Mouse (Mus musculus): ENCODE measurements around the gene Ehd3. TPM values are rescaled to one million over a fixed set of nuclear protein-coding genes. Genes with fewer than 3 reads are reported as not detected.
A peak's percentile ranks its signal among the peaks of the same experiment; 100 is the strongest.

The Ehd3 gene
- polyA plus RNA-seq (2015; fragmentation: Nextera tagmentation; extraction: Ambion mirVana): 22.0 and 25.5 TPM in 2 replicates

- no peak for ATAC-seq
- H3K9me3 ChIP-seq (replicated peaks; ENCODE audit: control insufficient read depth, low read length, poor library complexity, severe bottlenecking): no peaks in the 10 kb centered on the region
- 88% methylated on average over 5 of the region's 5 CpGs for WGBS
Measured at GRCm38 (mm10) chr17:73803521-73804184, at the start of gene Ehd3. Gene Ehd3, plus strand, starts transcription at chr17:73804134.

GRCm38 (mm10) chr17:73770964-73771363 is 33.0 kb upstream of the Ehd3 start:
- 23% methylated on average over 8 of the region's 8 CpGs for WGBS
- Histone ChIP-seq H3K4me3 (ENCODE audit: low read depth, low read length) (no peak overlapping the region), H3K4me1 (ENCODE audit: control insufficient read depth, insufficient read depth, low read length) (0 out of 2 replicates have a peak, but pooled peaks cover 2% of the 10 kb centered on the region), H3K9ac (ENCODE audit: low read depth, low read length) (no peak overlapping the region), H3K9me3 (replicated peaks; ENCODE audit: control insufficient read depth, low read length, poor library complexity, severe bottlenecking) (no peaks in the 10 kb centered on the region), H3K27me3 (ENCODE audit: control insufficient read depth, insufficient read depth, low read depth, low read length) (no peaks in the 10 kb centered on the region), H3K4me2 (ENCODE audit: low read length) (no peak overlapping the region), H3K27ac (ENCODE audit: low read length) (no peak overlapping the region), H3K36me3 (ENCODE audit: control insufficient read depth, insufficient read depth, low read length) (no peaks in the 10 kb centered on the region)
- peak; percentile 71; the same call in 1 of the 2 replicates for ATAC-seq

More at GRCm38 (mm10) chr17:73803521-73804184, at the start of gene Ehd3:
- H3K9ac ChIP-seq (ENCODE audit: low read depth, low read length): peak within 1 kb of the TSS; percentile 87
- peak within 1 kb of the TSS; percentile 64 for H3K4me2 ChIP-seq (ENCODE audit: low read length)
- no peaks in the 10 kb centered on the region for H3K36me3 ChIP-seq (ENCODE audit: control insufficient read depth, insufficient read depth, low read length)
- peaks cover 10% of the 10 kb centered on the region; the same call in 1 of the 2 replicates for H3K4me1 ChIP-seq (ENCODE audit: control insufficient read depth, insufficient read depth, low read length)
- peak within 1 kb of the TSS; percentile 91 for H3K27ac ChIP-seq (ENCODE audit: low read length)
- H3K27me3 ChIP-seq (ENCODE audit: control insufficient read depth, insufficient read depth, low read depth, low read length): no peaks in the 10 kb centered on the region
- peak within 1 kb of the TSS; percentile 75 for H3K4me3 ChIP-seq (ENCODE audit: low read depth, low read length)

DNA sequence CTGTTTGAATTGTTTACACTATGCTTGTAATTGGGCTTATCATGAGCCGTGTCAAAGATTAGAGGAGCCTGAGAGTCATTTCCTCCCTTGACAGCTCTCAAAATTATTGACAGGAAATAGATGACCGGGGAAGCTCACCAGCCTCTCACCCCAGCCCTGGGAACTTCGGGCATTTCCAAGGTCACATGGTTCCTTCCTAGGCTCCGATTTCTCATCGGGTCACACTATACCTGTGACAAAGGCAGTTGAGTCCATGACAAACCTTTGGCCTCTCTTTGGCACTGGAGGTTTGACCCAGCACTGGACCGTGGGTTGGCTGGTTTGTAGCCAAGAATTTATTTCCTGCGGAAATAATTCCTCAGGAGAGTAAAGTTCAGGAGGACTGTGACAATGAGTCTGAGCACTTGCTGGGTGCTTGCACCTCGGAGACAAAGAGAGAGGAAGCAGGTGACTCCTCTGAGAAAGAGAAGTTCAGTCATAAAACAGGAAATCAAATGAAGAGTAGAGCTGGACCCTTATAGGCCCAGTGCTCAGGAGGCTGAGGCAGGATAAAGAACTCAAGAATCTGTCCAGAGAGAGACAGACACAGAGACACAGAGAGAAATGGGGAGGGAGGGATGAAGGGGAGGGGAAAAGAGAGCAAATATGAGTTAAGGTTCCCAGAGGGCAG is 17.2 kb upstream of the Ehd3 start:
- ATAC-seq: no peak
- H3K9ac ChIP-seq (ENCODE audit: low read depth, low read length): no peak overlapping the region
- H3K9me3 ChIP-seq (replicated peaks; ENCODE audit: control insufficient read depth, low read length, poor library complexity, severe bottlenecking): no peaks in the 10 kb centered on the region
- H3K27ac ChIP-seq (ENCODE audit: low read length): no peak overlapping the region
- no peak overlapping the region for H3K4me2 ChIP-seq (ENCODE audit: low read length)
- H3K4me1 ChIP-seq (ENCODE audit: control insufficient read depth, insufficient read depth, low read length): peaks cover 6% of the 10 kb centered on the region; the same call in 1 of the 2 replicates
- H3K4me3 ChIP-seq (ENCODE audit: low read depth, low read length): no peak overlapping the region
- H3K27me3 ChIP-seq (ENCODE audit: control insufficient read depth, insufficient read depth, low read depth, low read length): no peaks in the 10 kb centered on the region
- 86% methylated on average over 8 of the region's 8 CpGs for WGBS
- no peaks in the 10 kb centered on the region for H3K36me3 ChIP-seq (ENCODE audit: control insufficient read depth, insufficient read depth, low read length)

DNA sequence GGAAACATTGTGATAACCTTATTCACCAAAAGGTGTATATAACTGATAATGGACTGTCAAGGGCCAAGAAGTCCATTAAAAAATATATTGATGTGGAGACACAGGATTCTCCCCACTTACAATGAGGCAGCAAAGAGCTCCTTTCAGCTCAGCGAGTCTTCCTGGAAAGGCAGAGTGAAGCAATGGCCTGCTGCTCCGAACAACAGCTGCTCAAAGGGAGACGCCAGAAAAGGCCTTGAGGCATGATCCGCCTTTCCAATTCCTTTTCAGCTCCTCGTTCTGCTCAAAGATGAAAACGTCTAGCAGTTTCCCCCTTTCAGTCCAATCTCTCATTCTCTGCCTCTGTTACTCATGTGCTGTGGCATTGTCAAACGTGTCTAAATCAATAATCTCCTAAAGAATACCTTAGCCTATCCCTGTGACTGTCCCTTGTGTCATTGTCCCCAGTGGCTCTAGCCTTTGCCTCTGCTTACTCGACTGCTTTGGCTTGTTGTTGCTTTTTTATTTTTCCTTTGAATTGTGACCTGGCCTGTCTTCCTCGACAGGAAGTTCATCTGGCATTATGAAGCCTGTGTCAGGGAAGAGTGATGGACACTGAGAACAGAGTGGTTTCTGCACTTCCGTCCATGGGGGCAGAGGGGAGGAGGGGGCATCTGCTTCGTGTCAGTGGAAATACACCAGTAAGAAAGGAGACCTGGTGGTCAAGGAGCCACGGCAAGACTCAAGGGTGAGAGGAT is 13.5 kb upstream of the Ehd3 start:
- no peak overlapping the region for H3K4me2 ChIP-seq (ENCODE audit: low read length)
- H3K9me3 ChIP-seq (replicated peaks; ENCODE audit: control insufficient read depth, low read length, poor library complexity, severe bottlenecking): no peaks in the 10 kb centered on the region
- H3K27me3 ChIP-seq (ENCODE audit: control insufficient read depth, insufficient read depth, low read depth, low read length): no peaks in the 10 kb centered on the region
- H3K9ac ChIP-seq (ENCODE audit: low read depth, low read length): peak overlapping the region; percentile 31; the same call in 1 of the 2 replicates
- peak overlapping the region; percentile 8 for H3K27ac ChIP-seq (ENCODE audit: low read length)
- ATAC-seq: peak; percentile 48; the same call in 1 of the 2 replicates
- 17% methylated on average over 12 of the region's 12 CpGs for WGBS
- peaks cover 6% of the 10 kb centered on the region; the same call in 1 of the 2 replicates for H3K4me1 ChIP-seq (ENCODE audit: control insufficient read depth, insufficient read depth, low read length)
- H3K36me3 ChIP-seq (ENCODE audit: control insufficient read depth, insufficient read depth, low read length): no peaks in the 10 kb centered on the region
- H3K4me3 ChIP-seq (ENCODE audit: low read depth, low read length): no peak overlapping the region

DNA sequence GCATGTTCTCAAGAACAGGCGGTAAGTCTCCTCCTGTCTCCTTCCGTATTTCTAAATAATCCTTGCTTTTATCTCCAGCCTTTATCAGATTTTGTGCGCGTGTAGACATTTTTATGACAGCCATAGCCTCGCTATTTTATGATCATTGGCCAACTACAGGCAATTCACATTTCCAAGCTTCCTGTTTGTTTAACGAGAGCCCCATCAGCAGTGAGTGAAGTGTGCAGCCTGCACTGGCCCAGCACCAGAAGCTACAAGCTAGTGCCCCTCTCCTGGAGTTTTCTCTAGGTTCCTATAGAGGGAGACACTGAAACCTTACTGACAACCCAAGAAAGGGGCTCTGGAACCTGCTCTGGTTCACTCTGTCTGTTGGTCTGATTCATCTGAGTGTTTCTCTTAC is 7.1 kb upstream of the Ehd3 start:
- H3K9ac ChIP-seq (ENCODE audit: low read depth, low read length): no peak overlapping the region
- H3K36me3 ChIP-seq (ENCODE audit: control insufficient read depth, insufficient read depth, low read length): no peaks in the 10 kb centered on the region
- H3K4me3 ChIP-seq (ENCODE audit: low read depth, low read length): no peak overlapping the region
- H3K4me1 ChIP-seq (ENCODE audit: control insufficient read depth, insufficient read depth, low read length): no peaks in the 10 kb centered on the region
- no peak overlapping the region for H3K27ac ChIP-seq (ENCODE audit: low read length)
- no peak for ATAC-seq
- no peak overlapping the region for H3K4me2 ChIP-seq (ENCODE audit: low read length)
- no peaks in the 10 kb centered on the region for H3K9me3 ChIP-seq (replicated peaks; ENCODE audit: control insufficient read depth, low read length, poor library complexity, severe bottlenecking)
- 82% methylated on average over 6 of the region's 6 CpGs for WGBS
- H3K27me3 ChIP-seq (ENCODE audit: control insufficient read depth, insufficient read depth, low read depth, low read length): no peaks in the 10 kb centered on the region

DNA sequence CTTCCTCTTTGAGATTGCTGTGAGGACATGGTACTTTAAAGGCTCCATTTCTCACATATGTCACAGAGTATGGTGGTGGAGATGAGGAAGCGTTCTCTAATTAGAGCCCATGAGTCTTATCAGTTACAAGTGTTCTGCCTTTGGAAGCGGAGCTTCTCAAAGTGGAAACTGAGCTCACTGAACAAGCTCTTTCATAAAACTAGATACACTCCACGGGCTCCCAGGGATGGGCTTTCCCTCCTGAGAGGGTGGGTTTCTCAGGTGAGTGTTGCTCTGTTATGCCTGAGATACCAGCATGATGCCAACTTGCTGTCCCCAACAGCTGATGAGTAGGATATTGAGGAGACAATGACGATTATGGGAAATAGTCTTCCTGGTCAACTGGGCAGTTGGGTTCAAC is 6.2 kb upstream of the Ehd3 start:
- H3K4me3 ChIP-seq (ENCODE audit: low read depth, low read length): no peak overlapping the region
- H3K9ac ChIP-seq (ENCODE audit: low read depth, low read length): no peak overlapping the region
- ATAC-seq: no peak
- H3K27ac ChIP-seq (ENCODE audit: low read length): no peak overlapping the region
- H3K9me3 ChIP-seq (replicated peaks; ENCODE audit: control insufficient read depth, low read length, poor library complexity, severe bottlenecking): no peaks in the 10 kb centered on the region
- no peaks in the 10 kb centered on the region for H3K36me3 ChIP-seq (ENCODE audit: control insufficient read depth, insufficient read depth, low read length)
- H3K4me1 ChIP-seq (ENCODE audit: control insufficient read depth, insufficient read depth, low read length): no peaks in the 10 kb centered on the region
- WGBS: 87% methylated on average over 4 of the region's 4 CpGs
- H3K4me2 ChIP-seq (ENCODE audit: low read length): no peak overlapping the region
- no peaks in the 10 kb centered on the region for H3K27me3 ChIP-seq (ENCODE audit: control insufficient read depth, insufficient read depth, low read depth, low read length)

DNA sequence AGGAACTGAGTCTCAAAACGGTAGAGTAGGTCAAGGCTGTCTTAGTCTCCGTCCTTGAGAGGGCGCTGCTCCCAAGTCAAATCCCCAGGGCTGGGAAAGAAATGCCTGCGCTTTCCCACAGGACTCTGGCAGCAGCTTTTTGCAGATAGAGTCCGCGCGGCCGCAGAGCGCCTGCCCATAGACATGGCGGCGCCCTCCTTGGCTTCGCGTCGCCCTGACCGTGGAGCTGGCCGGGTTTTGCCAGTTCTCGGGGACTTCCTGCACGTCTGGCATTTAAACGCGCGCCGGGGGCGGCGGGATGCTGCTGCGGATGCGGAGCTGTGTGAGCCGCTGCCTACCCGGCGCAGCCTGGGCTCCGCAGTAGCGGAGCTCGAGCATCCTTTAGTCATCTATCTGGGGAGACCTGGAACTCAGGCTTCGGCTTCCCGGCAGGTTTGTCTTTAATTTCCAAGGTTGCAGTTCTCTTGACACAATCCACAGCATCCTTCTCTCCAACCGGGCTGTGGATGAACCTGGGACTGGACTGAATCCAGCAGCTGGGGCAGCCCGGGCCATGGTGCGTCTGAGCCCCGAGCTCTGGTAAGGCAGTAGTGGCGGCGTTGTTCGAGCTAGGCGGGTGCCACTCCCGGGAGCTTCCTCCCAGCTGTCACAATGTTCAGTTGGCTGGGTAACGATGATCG is 798 bp downstream of the Ehd3 start:
- peak; percentile 99 for ATAC-seq
- 0% methylated on average over 45 of the region's 45 CpGs for WGBS
- H3K4me3 ChIP-seq (ENCODE audit: low read depth, low read length): peak overlapping the region; percentile 75
- H3K27me3 ChIP-seq (ENCODE audit: control insufficient read depth, insufficient read depth, low read depth, low read length): no peaks in the 10 kb centered on the region
- peak overlapping the region; percentile 91 for H3K27ac ChIP-seq (ENCODE audit: low read length)
- H3K4me2 ChIP-seq (ENCODE audit: low read length): peak overlapping the region; percentile 64
- peaks cover 10% of the 10 kb centered on the region; the same call in 1 of the 2 replicates for H3K4me1 ChIP-seq (ENCODE audit: control insufficient read depth, insufficient read depth, low read length)
- no peaks in the 10 kb centered on the region for H3K9me3 ChIP-seq (replicated peaks; ENCODE audit: control insufficient read depth, low read length, poor library complexity, severe bottlenecking)
- no peaks in the 10 kb centered on the region for H3K36me3 ChIP-seq (ENCODE audit: control insufficient read depth, insufficient read depth, low read length)
- H3K9ac ChIP-seq (ENCODE audit: low read depth, low read length): peak overlapping the region; percentile 87

- no peak overlapping the region for H3K27ac ChIP-seq (ENCODE audit: low read length)
- H3K27me3 ChIP-seq (ENCODE audit: control insufficient read depth, insufficient read depth, low read depth, low read length): no peaks in the 10 kb centered on the region
- no peaks in the 10 kb centered on the region for H3K9me3 ChIP-seq (replicated peaks; ENCODE audit: control insufficient read depth, low read length, poor library complexity, severe bottlenecking)
- peak overlapping the region; percentile 64 for H3K4me2 ChIP-seq (ENCODE audit: low read length)
- peak overlapping the region; percentile 42; the same call in 1 of the 2 replicates for H3K9ac ChIP-seq (ENCODE audit: low read depth, low read length)
- whole genome bisulfite sequencing: 89% methylated on average over 6 of the region's 6 CpGs
- no peak for ATAC-seq
- H3K4me3 ChIP-seq (ENCODE audit: low read depth, low read length): peak overlapping the region; percentile 75
- H3K4me1 ChIP-seq (ENCODE audit: control insufficient read depth, insufficient read depth, low read length): peaks cover 10% of the 10 kb centered on the region; the same call in 1 of the 2 replicates
- no peaks in the 10 kb centered on the region for H3K36me3 ChIP-seq (ENCODE audit: control insufficient read depth, insufficient read depth, low read length)
Measured at GRCm38 (mm10) chr17:73806331-73806730, 2.4 kb downstream of the Ehd3 start.
